Mouse (Mus musculus): ENCODE results near the gene Als2.

GRCm38 (mm10) chr1:59215446-59215845, 21.6 kb downstream of the Als2 start:
- TF ChIP-seq CTCF (IDR thresholded peaks at IDR 0.05; ENCODE audit: insufficient read depth, low read depth, low read length) (no peak), POLR2A (IDR thresholded peaks at IDR 0.05; ENCODE audit: insufficient read depth, low read depth, low read length) (no peak)

Data from olfactory bulb, adult 2 months (tissue).